Mouse (Mus musculus) spleen, embryonic (tissue): Measurements from ENCODE around the gene Ms4a14.

Experiments
- CTCF ChIA-PET: fragments of 350-600 bp; sonication (Branson Sonifier 250); formaldehyde crosslinking; loops from one replicate; lab custom pipeline; 2022; lab: Charles Lee

Gene Ms4a14

GRCm38 (mm10) chr19:11264602-11265185 is 49.6 kb downstream of the Ms4a14 start:
- CTCF ChIA-PET = interaction anchor here (0.6 kb wide), 1 partner anchor 428 kb away, joined by 3 read pairs; no protein-coding TSS in a partner anchor

- CTCF ChIA-PET = interaction anchor here (1.1 kb wide), 1 partner anchor 18 kb away, joined by 3 read pairs; no protein-coding TSS in a partner anchor
Measured at GRCm38 (mm10) chr19:11263549-11263948, 50.7 kb downstream of the Ms4a14 start.

- CTCF ChIA-PET = interaction anchor here (0.7 to 1.1 kb wide), 3 partner anchors 18 to 219 kb away, joined by 3 to 8 read pairs (median 6); no protein-coding TSS in a partner anchor
Measured at GRCm38 (mm10) chr19:11262932-11263331, 51.3 kb downstream of the Ms4a14 start.

GRCm38 (mm10) chr19:11261522-11261921 is 52.7 kb downstream of the Ms4a14 start:
- CTCF ChIA-PET = interaction anchor here (0.9 kb wide), 1 partner anchor 11 kb away, joined by 3 read pairs; no protein-coding TSS in a partner anchor
